Mouse (Mus musculus) lung, postnatal 0 days (tissue): ENCODE results near the gene Scaf11.

ENCODE experiments used
- CTCF ChIP-seq: IDR thresholded peaks from 2 replicates; pipeline ENCODE4 v1.5.1; 2016; ENCODE audit warnings: antibody characterized with exemption, mild to moderate bottlenecking
- EP300 ChIP-seq: IDR thresholded peaks from 2 replicates; pipeline ENCODE4 v1.6.1; 2016; ENCODE audit warnings: antibody characterized with exemption, mild to moderate bottlenecking, control low read depth

DNA sequence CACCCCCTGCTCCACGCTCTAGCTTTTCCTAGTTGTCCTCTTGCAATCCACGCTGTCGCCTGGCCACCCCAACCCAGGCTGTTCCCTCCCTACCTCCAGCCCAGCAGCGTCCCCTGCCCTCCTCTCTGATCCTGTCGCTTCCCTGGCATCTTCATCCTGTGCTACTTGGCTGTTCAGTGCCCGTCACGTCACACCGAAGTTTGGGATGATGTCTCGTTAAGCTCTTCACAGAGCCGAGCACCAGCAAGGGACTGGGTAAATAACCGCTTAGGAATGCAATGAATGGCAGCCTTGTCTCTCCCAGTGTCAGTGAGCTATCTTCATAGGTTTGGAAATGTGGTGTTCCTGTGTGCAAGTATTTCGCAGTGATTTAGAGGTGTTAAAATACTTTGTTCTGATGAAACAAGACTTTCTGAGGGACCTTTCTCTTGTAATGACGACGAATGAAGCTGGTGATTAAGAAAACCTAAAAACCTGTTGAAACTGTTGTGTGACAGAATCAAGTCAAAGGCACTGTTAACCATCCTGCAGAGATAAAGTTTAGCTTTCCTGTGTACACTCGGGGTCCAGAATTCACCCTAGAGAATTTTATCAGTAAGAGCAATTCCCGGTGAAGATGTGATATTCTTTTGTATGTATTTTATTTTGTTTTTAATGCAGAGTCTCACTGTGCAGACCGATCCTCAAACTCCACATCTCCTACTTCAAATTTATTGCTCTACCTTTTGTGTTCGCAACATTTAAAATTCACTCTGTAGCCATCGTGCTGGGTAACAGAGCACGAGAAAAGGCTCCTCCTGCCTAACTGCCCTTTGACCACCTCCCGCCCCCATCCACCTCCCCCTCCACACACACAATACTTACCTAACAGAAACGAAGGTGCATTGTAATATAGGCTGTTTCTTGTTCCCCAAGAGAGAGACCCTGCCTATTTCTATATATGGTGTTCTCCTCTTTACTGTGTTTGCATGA is 1.2 kb upstream of the Scaf11 start:
- TF ChIP-seq CTCF (peak; percentile 48), EP300 (no peak)
